Mouse (Mus musculus) embryonic facial prominence, embryonic 13.5 days (tissue): ENCODE measurements around the gene Kif16b. TPM values are rescaled to one million over a fixed set of nuclear protein-coding genes. Genes with fewer than 3 reads are reported as not detected.

Source experiments
- ATAC-seq: fragments of 200-750 bp; cut with Nextera tagmentation; 2 replicates; pipeline ENCODE4 v1.8.0; 2017; ENCODE audit warnings: low read depth; ENCODE audit not compliant: insufficient number of reproducible peaks, insufficient read depth, low FRiP score, low TSS enrichment
- H3K27ac ChIP-seq: fragments of 300-500 bp; sonication (generic); 2 replicates; pipeline ENCODE4 v1.5.1; 2015; ENCODE audit warnings: moderate library complexity, mild to moderate bottlenecking, inconsistent platforms
- H3K27me3 ChIP-seq: fragments of 300-500 bp; sonication (generic); 2 replicates; pipeline ENCODE4 v1.6.1; 2015; ENCODE audit warnings: mild to moderate bottlenecking, inconsistent platforms
- H3K36me3 ChIP-seq: fragments of 300-500 bp; sonication (generic); 2 replicates; pipeline ENCODE4 v1.6.1; 2015; ENCODE audit warnings: mild to moderate bottlenecking, inconsistent platforms
- H3K4me1 ChIP-seq: fragments of 300-500 bp; sonication (generic); 2 replicates; pipeline ENCODE4 v1.6.1; 2015; ENCODE audit warnings: inconsistent platforms
- H3K4me2 ChIP-seq: fragments of 300-500 bp; sonication (generic); 2 replicates; pipeline ENCODE4 v1.6.1; 2015; ENCODE audit warnings: moderate library complexity, mild to moderate bottlenecking, inconsistent platforms
- H3K4me3 ChIP-seq: fragments of 300-500 bp; sonication (generic); 2 replicates; pipeline ENCODE4 v1.5.1; 2015; ENCODE audit warnings: mild to moderate bottlenecking, inconsistent platforms
- H3K9ac ChIP-seq: fragments of 300-500 bp; sonication (generic); 2 replicates; pipeline ENCODE4 v1.6.1; 2015; ENCODE audit warnings: mild to moderate bottlenecking, inconsistent platforms
- H3K9me3 ChIP-seq: fragments of 300-500 bp; sonication (generic); 2 replicates; pipeline ENCODE4 v1.6.1; 2016; ENCODE audit warnings: inconsistent platforms
- WGBS: fragments of 180-500 bp; shearing (Covaris S2); methylation state at CpG from one replicate; pipeline ENCODE4 v1.1.7; 2015; ENCODE audit warnings: mixed read lengths; 5-methylcytosine and 5-hydroxymethylcytosine counted together
- polyA plus RNA-seq: library from polyadenylated mRNA; unstranded; fragments of >200 nt; fragmentation: Nextera tagmentation; extraction: Ambion mirVana; gene quantifications from 2 replicates; pipeline ENCODE4 v1.2.1, GENCODE M21; 2015

Gene Kif16b
- polyA plus RNA-seq, 1 experiment from 2014 or later: 12.1 TPM

GRCm38 (mm10) chr2:142867481-142867880 is 33.9 kb downstream of the Kif16b start:
- 88% methylated on average over 2 of the region's 2 CpGs for WGBS
- no peak overlapping the region for H3K9ac ChIP-seq
- H3K36me3 ChIP-seq: peaks cover 13% of the 10 kb centered on the region

GRCm38 (mm10) chr2:142860994-142861393 is 40.3 kb downstream of the Kif16b start:
- no peaks in the 10 kb centered on the region for H3K9me3 ChIP-seq
- H3K4me3 ChIP-seq: no peak overlapping the region
- H3K36me3 ChIP-seq: peaks cover 13% of the 10 kb centered on the region
- no peak overlapping the region for H3K9ac ChIP-seq
- no peak overlapping the region for H3K27ac ChIP-seq
- no peak overlapping the region for H3K4me2 ChIP-seq
- 80% methylated on average over 6 of the region's 6 CpGs for WGBS
- ATAC-seq: no peak
- no peaks in the 10 kb centered on the region for H3K4me1 ChIP-seq
- no peaks in the 10 kb centered on the region for H3K27me3 ChIP-seq

More at GRCm38 (mm10) chr2:142867481-142867880, 33.9 kb downstream of the Kif16b start:
- Histone ChIP-seq H3K27me3 (no peaks in the 10 kb centered on the region), H3K4me3 (no peak overlapping the region), H3K4me1 (no peaks in the 10 kb centered on the region), H3K4me2 (no peak overlapping the region), H3K27ac (no peak overlapping the region), H3K9me3 (no peaks in the 10 kb centered on the region)
- ATAC-seq: no peak

GRCm38 (mm10) chr2:142859452-142859851 is 41.9 kb downstream of the Kif16b start:
- Histone ChIP-seq H3K4me1 (no peaks in the 10 kb centered on the region), H3K27me3 (no peaks in the 10 kb centered on the region), H3K4me2 (no peak overlapping the region), H3K27ac (no peak overlapping the region), H3K36me3 (peaks cover 12% of the 10 kb centered on the region), H3K4me3 (no peak overlapping the region), H3K9me3 (no peaks in the 10 kb centered on the region), H3K9ac (no peak overlapping the region)
- 62% methylated on average over 4 of the region's 4 CpGs for WGBS
- no peak for ATAC-seq

GRCm38 (mm10) chr2:142838775-142839174 is 62.6 kb downstream of the Kif16b start:
- Histone ChIP-seq H3K9me3 (no peaks in the 10 kb centered on the region), H3K4me2 (no peak overlapping the region), H3K4me1 (no peaks in the 10 kb centered on the region), H3K36me3 (peaks cover 15% of the 10 kb centered on the region), H3K27me3 (no peaks in the 10 kb centered on the region), H3K9ac (no peak overlapping the region), H3K4me3 (no peak overlapping the region), H3K27ac (no peak overlapping the region)
- ATAC-seq: no peak
- WGBS: 67% methylated on average over 3 of the region's 3 CpGs

DNA sequence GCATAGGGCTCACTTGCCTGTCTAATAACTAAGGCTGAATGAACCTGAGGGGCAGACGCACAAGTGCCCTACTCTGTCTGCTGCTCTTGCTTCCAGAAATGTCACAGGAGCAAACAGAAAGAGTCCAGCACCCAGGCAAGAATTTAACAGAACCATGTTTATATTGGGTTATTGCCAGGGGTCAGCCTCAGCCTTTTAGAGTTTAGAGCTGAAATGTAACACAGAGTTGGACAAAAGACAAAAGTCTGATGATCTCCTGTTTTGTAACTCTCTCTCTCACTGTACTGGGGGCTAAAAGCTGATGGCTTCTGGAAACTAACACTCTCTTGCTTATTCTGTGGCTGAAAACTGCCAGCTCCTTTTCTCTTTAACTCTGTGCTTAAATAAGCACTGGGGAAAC is 63.2 kb downstream of the Kif16b start:
- Histone ChIP-seq H3K27ac (no peak overlapping the region), H3K9ac (no peak overlapping the region), H3K36me3 (peaks cover 15% of the 10 kb centered on the region), H3K4me2 (no peak overlapping the region), H3K4me1 (no peaks in the 10 kb centered on the region), H3K4me3 (no peak overlapping the region), H3K27me3 (no peaks in the 10 kb centered on the region), H3K9me3 (no peaks in the 10 kb centered on the region)
- 68% methylated on average over 1 of the region's 1 CpGs for WGBS
- no peak for ATAC-seq

- H3K9ac ChIP-seq: no peak overlapping the region
- no peaks in the 10 kb centered on the region for H3K27me3 ChIP-seq
- no peak overlapping the region for H3K4me3 ChIP-seq
- WGBS: 78% methylated on average over 3 of the region's 3 CpGs
- H3K36me3 ChIP-seq: peaks cover 5% of the 10 kb centered on the region; the same call in 1 of the 2 replicates
- no peaks in the 10 kb centered on the region for H3K9me3 ChIP-seq
- H3K4me1 ChIP-seq: no peaks in the 10 kb centered on the region
- no peak overlapping the region for H3K4me2 ChIP-seq
- no peak for ATAC-seq
- no peak overlapping the region for H3K27ac ChIP-seq
Observed at GRCm38 (mm10) chr2:142834751-142835150, 66.6 kb downstream of the Kif16b start.

DNA sequence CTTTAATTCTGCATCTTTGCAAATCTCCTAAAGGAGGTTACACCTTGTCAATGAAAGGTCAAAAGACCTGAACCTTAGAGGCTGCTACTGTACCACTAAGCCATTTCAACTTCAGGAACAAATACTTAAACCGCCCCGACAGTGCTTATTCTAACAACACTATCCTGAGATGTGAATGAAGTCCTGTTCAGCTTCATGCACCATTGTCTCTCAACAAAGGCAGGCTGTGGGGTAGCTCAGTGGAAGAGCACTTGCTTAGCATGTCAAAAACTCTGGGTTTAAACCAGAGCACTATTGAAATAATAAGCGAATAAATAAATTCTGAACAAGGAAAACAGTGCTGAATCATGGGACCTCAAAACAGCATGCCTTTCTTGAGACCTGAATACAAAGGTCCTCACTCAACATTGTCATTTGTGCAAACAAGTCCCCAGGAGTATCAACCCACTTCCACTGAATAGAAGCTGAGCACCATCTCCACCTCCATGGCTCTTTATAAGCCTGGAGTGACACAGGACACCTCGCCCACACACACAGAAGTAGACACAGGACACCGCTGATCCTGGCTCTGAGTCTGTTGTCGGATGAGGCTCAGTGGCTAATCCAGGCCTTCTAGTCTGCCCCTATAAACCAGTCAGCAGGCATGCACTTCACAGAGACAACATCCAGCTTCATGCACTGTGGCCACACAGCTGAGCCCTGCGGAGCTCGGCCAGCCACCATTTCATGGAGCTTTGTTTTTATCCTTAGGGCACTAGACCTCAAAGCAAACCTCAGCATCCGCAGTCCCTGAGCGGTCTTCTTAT is 68.5 kb downstream of the Kif16b start:
- H3K9ac ChIP-seq: no peak overlapping the region
- H3K36me3 ChIP-seq: peaks cover 5% of the 10 kb centered on the region; the same call in 1 of the 2 replicates
- H3K4me1 ChIP-seq: peaks cover 6% of the 10 kb centered on the region
- WGBS: 55% methylated on average over 10 of the region's 10 CpGs
- H3K9me3 ChIP-seq: no peaks in the 10 kb centered on the region
- no peak overlapping the region for H3K4me2 ChIP-seq
- ATAC-seq: no peak
- H3K4me3 ChIP-seq: no peak overlapping the region
- H3K27ac ChIP-seq: 0 out of 2 replicates have a peak overlapping the region, but pooled peaks have one; percentile 2
- H3K27me3 ChIP-seq: no peaks in the 10 kb centered on the region

- no peaks in the 10 kb centered on the region for H3K9me3 ChIP-seq
- ATAC-seq: no peak
- H3K9ac ChIP-seq: no peak overlapping the region
- no peak overlapping the region for H3K4me3 ChIP-seq
- no peaks in the 10 kb centered on the region for H3K4me1 ChIP-seq
- no peaks in the 10 kb centered on the region for H3K36me3 ChIP-seq
- 35% methylated on average over 2 of the region's 2 CpGs for WGBS
- no peaks in the 10 kb centered on the region for H3K27me3 ChIP-seq
- no peak overlapping the region for H3K4me2 ChIP-seq
- no peak overlapping the region for H3K27ac ChIP-seq
Observed at GRCm38 (mm10) chr2:142813033-142813432, 88.3 kb downstream of the Kif16b start.

GRCm38 (mm10) chr2:142803760-142804448 is 97.4 kb downstream of the Kif16b start:
- WGBS: 91% methylated on average over 1 of the region's 1 CpGs
- Histone ChIP-seq H3K9ac (no peak overlapping the region), H3K4me1 (no peaks in the 10 kb centered on the region), H3K36me3 (no peaks in the 10 kb centered on the region), H3K9me3 (no peaks in the 10 kb centered on the region), H3K4me2 (no peak overlapping the region), H3K27ac (no peak overlapping the region), H3K4me3 (no peak overlapping the region), H3K27me3 (no peaks in the 10 kb centered on the region)
- no peak for ATAC-seq

DNA sequence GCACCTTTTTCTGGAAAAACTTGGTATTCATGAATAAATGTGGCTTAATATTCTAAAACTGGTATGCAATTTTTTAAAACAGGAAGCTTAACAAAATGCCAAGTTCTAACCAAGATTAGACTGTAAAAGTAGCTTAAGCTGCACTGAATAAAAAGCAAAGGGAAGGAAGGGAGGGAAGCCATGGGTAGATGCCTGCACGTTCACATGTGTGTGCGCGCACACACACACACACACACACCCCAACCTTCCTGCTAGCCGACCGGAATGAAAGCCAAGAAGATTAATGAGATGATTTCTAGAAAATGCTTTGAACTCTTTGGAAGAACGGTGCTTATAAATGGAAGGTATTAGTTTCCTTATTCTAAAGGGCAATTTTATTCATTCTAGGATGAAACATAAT is 104.0 kb downstream of the Kif16b start:
- 59% methylated on average over 6 of the region's 6 CpGs for WGBS
- Histone ChIP-seq H3K4me3 (no peak overlapping the region), H3K4me2 (no peak overlapping the region), H3K9ac (no peak overlapping the region), H3K27ac (no peak overlapping the region), H3K9me3 (no peaks in the 10 kb centered on the region), H3K36me3 (no peaks in the 10 kb centered on the region), H3K4me1 (no peaks in the 10 kb centered on the region), H3K27me3 (no peaks in the 10 kb centered on the region)
- no peak for ATAC-seq

DNA sequence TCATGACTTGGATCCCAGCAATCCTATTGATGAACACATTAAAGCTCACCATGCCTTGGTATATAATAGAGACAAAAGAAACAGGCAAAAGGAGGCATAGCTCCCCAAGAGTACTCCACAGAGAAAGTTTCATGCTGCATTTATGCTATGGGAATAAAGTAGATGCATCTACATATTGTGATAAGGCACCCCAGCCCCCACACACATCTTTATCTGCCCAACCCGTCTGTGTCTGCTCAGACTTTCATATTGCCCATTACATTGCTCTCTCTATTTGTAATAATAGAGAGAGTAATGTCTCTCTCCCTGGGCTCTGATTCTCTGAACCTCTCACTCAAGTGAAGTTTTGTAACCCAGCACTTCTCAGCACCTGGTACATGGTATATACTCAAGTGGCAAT is 126.0 kb downstream of the Kif16b start:
- 80% methylated on average over 1 of the region's 1 CpGs for WGBS
- H3K4me2 ChIP-seq: no peak overlapping the region
- H3K4me1 ChIP-seq: no peaks in the 10 kb centered on the region
- H3K27ac ChIP-seq: no peak overlapping the region
- no peak overlapping the region for H3K4me3 ChIP-seq
- H3K27me3 ChIP-seq: no peaks in the 10 kb centered on the region
- no peak overlapping the region for H3K9ac ChIP-seq
- no peaks in the 10 kb centered on the region for H3K36me3 ChIP-seq
- H3K9me3 ChIP-seq: no peaks in the 10 kb centered on the region
- no peak for ATAC-seq

- Histone ChIP-seq H3K9me3 (no peaks in the 10 kb centered on the region), H3K4me3 (no peak overlapping the region), H3K4me1 (no peaks in the 10 kb centered on the region), H3K27me3 (no peaks in the 10 kb centered on the region), H3K9ac (no peak overlapping the region), H3K27ac (no peak overlapping the region), H3K4me2 (no peak overlapping the region), H3K36me3 (no peaks in the 10 kb centered on the region)
- no peak for ATAC-seq
- 73% methylated on average over 1 of the region's 1 CpGs for WGBS
Observed at GRCm38 (mm10) chr2:142774752-142775151, 126.6 kb downstream of the Kif16b start.
